Mouse (Mus musculus) left cerebral cortex, adult 18-20 months (tissue): ENCODE measurements at regions not wholly inside any gene's neighbourhood (a gene's known extent, or its start where the extent isn't known, plus 50 kb on each side); places are given as distances from the start of the nearest gene placed in this dataset.

Experiments
- DNase-seq, 2 experiments: peaks; one replicate each; pipeline ENCODE4 v3.0.0; 2021 to 2022; ENCODE audit warnings: low spot score in 2 of 2, mixed read lengths in 1 of 2

GRCm38 (mm10) chr2:157633286-157633685 lies 62.2 kb upstream of the Blcap start:
- DNase-seq, result no peak

DNA sequence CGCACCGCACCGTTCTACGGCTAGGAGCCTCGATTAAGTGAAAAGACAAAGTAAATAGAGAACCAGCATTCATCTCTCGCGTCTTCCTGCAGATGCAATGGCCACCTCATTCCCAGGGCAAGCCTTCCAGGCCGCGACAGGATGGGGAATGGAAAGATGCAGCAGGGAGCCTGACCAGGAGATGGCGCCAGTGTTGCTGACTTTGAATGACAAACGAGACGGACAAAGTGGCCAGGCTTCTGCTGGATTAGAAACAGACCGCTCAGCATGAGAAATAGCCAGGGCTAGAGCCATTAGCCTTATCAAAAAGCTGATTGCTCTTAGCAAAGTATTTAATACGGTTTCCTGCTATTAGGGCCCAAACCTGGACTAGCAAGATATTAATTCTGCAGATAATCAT lies 64.6 kb upstream of the Blcap start:
- DNase-seq, result peak; percentile 92 to 97

DNA sequence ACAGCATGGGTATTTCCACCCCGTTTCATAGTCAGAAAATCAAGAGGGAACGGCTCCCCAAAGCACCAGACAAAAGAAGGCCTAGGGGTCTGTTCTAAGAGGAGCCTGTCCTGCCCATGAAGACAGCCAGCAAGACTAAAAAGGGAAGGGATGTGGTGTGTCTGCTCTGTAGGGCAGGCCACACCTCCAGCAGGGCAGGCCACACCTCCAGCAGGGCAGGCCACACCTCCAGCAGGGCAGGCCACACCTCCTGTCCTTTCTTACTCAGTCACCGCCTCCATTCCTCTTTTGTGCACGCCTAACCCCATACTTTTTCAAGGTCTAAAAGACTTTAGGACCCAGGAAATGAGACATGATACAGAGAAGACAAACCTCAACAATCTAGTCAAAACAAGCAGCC lies 69.8 kb upstream of the Blcap start:
- no peak for DNase-seq

- DNase-seq, result no peak
These were observed 73.4 kb upstream of the Ctnnbl1 start for GRCm38 (mm10) chr2:157663584-157664375.

DNA sequence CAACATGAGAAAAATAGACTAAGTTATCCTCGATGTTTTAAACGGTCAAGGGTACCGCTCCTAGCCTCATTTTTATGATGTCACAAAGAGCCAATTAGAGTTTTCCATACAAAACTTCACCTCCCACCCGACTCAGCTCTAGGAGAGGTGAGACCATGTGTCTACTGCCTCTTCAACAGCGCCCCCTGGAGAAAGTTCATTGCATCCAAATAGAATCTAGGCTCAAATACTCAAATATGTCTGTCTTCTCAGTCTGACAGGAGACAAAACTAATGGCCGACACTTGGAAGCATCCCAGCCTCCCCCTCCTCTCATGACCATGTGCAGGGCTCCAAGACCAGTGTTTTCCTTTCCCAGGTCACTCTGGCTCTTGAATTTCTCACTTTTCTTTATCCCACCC lies 72.7 kb upstream of the Ctnnbl1 start:
- DNase-seq, result no peak

DNA sequence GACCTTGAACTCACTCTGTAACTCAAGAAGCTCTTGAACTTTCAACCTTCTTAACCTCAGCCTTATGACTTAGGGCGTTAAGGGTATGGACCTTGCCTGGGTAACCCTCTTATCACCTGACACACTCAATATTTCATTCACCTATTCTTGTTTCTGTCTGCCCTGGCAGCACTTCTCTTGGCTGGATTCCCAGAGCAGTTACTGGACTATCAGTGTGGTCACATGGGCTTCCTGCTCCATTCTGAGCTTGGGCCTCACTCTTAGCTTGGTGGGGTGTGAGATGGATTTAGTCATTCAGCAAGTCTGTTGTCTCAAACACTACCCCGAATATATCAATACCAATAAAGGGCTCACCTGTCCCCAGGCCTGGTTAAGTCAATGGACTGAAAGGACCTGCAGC lies 67.0 kb upstream of the Ctnnbl1 start:
- no peak for DNase-seq

- DNase-seq, result no peak
These were observed 62.3 kb upstream of the Ctnnbl1 start for GRCm38 (mm10) chr2:157674906-157675305.

GRCm38 (mm10) chr2:157676396-157677176 lies 60.6 kb upstream of the Ctnnbl1 start:
- no peak for DNase-seq

- no peak for DNase-seq
These were observed 59.9 kb upstream of the Ctnnbl1 start for GRCm38 (mm10) chr2:157677262-157677661.

GRCm38 (mm10) chr2:157681931-157682330 lies 55.3 kb upstream of the Ctnnbl1 start:
- no peak for DNase-seq
